Mouse (Mus musculus): ENCODE measurements around the gene Ifnlr1. TPM values are rescaled to one million over a fixed set of nuclear protein-coding genes. Genes with fewer than 3 reads are reported as not detected.
A peak's percentile ranks its signal among the peaks of the same experiment; 100 is the strongest.
"Not testable (repeated sequence)": the region's sequence is repeated elsewhere in the genome, so short reads cannot be mapped to it uniquely, and the experiment has no call there.

Gene Ifnlr1
- polyA plus RNA-seq, 1 experiment from 2014 or later: 0.22 TPM

DNA sequence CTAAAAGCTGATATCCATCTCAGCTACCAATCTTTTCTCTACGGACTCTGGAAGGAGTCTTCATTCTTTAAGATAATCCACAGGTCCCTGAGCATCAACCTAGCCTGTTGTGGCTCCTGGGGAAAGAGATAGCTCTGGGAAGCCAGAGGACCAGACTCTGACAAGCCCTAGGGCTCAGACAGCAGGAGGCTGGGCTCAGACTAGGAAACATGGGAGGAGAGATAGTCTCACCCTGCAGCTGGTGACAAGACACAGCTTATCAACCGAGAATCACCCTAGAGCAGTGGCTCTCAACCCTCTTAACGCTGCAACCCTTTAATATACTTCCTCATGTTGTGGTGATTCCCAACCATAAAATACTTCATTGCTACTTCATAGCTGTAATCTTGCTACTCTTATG, 24.3 kb downstream of the Ifnlr1 start:
- no peaks in the 10 kb centered on the region for H3K27me3 ChIP-seq (ENCODE audit: insufficient read depth, low read length)
- no peak overlapping the region for H3K4me2 ChIP-seq (ENCODE audit: low read depth, low read length)
- no peak overlapping the region for H3K4me3 ChIP-seq (ENCODE audit: low read depth, low read length)
- no peaks in the 10 kb centered on the region for H3K9me3 ChIP-seq (ENCODE audit: low read length)
- TF ChIP-seq EP300 (IDR thresholded peaks at IDR 0.05; ENCODE audit: low read depth) (no peak), CTCF (IDR thresholded peaks at IDR 0.05; ENCODE audit: low read depth) (no peak)
- no peak for DNase-seq
- H3K9ac ChIP-seq (replicated peaks): no peak overlapping the region
- H3K27ac ChIP-seq (ENCODE audit: low read depth): no peak overlapping the region
- no peak for ATAC-seq
- WGBS (ENCODE audit: insufficient replicate concordance): 43% methylated on average over 3 of the region's 3 CpGs
- H3K4me1 ChIP-seq (ENCODE audit: insufficient read depth): peaks cover 4% of the 10 kb centered on the region
- no peaks in the 10 kb centered on the region for H3K36me3 ChIP-seq (replicated peaks; ENCODE audit: insufficient read depth, low read length)

DNA sequence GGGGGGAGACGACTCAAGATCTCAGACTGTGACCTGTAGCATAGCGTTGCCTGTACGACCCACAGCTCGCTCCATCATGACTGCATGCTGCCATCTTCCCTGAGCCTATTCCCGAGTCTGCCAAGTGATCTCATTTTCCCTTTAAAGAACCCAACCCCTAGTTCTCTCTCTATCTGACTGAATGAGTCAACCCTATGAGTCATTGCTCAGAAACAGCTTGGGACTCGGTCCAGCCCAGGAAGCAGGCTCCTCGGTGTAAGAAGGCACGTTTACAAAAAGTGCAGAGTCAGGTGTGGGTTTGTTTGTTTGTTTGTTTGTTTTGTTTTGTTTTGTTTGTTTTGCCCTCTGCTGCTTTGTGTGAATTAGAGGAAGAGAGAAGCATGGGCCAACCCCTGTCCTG, 28.7 kb downstream of the Ifnlr1 start:
- Histone ChIP-seq H3K27ac (ENCODE audit: low read depth) (no peak overlapping the region), H3K4me1 (ENCODE audit: insufficient read depth) (no peaks in the 10 kb centered on the region), H3K27me3 (ENCODE audit: insufficient read depth, low read length) (no peaks in the 10 kb centered on the region), H3K4me2 (ENCODE audit: low read depth, low read length) (no peak overlapping the region), H3K9ac (replicated peaks) (no peak overlapping the region), H3K4me3 (ENCODE audit: low read depth, low read length) (no peak overlapping the region), H3K36me3 (replicated peaks; ENCODE audit: insufficient read depth, low read length) (no peaks in the 10 kb centered on the region), H3K9me3 (ENCODE audit: low read length) (no peaks in the 10 kb centered on the region)
- no peak for ATAC-seq
- 71% methylated on average over 8 of the region's 8 CpGs for WGBS (ENCODE audit: insufficient replicate concordance)
- no peak for DNase-seq
- TF ChIP-seq EP300 (IDR thresholded peaks at IDR 0.05; ENCODE audit: low read depth): no peak
- TF ChIP-seq CTCF (IDR thresholded peaks at IDR 0.05; ENCODE audit: low read depth): no peak

DNA sequence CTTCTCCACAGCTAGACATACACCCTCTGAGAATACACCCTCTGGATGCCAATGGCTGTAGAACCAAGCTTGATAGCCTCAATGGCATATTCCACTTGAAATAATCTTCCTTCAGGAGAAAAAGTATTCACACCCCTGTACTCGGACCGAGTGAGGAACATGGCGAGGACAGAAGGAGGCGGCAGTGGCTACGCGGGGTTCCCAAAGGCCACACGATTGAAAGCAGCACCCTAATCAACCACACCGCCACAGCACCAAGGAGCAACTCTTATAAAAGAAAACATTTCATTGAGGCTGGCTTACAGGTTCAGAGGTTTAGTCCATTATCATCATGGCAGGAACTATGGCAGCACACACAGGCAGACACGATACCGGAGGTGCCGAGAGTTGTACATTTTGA, 30.4 kb downstream of the Ifnlr1 start:
- not testable (repeated sequence) for H3K9ac ChIP-seq (replicated peaks); H3K4me2 ChIP-seq (ENCODE audit: low read depth, low read length); DNase-seq; H3K4me3 ChIP-seq (ENCODE audit: low read depth, low read length); H3K27me3 ChIP-seq (ENCODE audit: insufficient read depth, low read length); ATAC-seq; H3K4me1 ChIP-seq (ENCODE audit: insufficient read depth); H3K27ac ChIP-seq (ENCODE audit: low read depth); H3K36me3 ChIP-seq (replicated peaks; ENCODE audit: insufficient read depth, low read length); H3K9me3 ChIP-seq (ENCODE audit: low read length)
- WGBS (ENCODE audit: insufficient replicate concordance): 93% methylated on average over 11 of the region's 11 CpGs

GRCm38 (mm10) chr4:135722540-135723290, 36.6 kb downstream of the Ifnlr1 start:
- ATAC-seq: no peak
- WGBS (ENCODE audit: insufficient replicate concordance): 71% methylated on average over 17 of the region's 17 CpGs
- H3K36me3 ChIP-seq (replicated peaks; ENCODE audit: insufficient read depth, low read length): no peaks in the 10 kb centered on the region
- H3K4me3 ChIP-seq (ENCODE audit: low read depth, low read length): no peak overlapping the region
- no peak overlapping the region for H3K9ac ChIP-seq (replicated peaks)
- H3K4me1 ChIP-seq (ENCODE audit: insufficient read depth): 0 out of 2 replicates have a peak, but pooled peaks cover 2% of the 10 kb centered on the region
- no peak for DNase-seq
- no peak overlapping the region for H3K27ac ChIP-seq (ENCODE audit: low read depth)
- peaks cover 3% of the 10 kb centered on the region; the same call in 1 of the 2 replicates for H3K9me3 ChIP-seq (ENCODE audit: low read length)
- H3K4me2 ChIP-seq (ENCODE audit: low read depth, low read length): no peak overlapping the region
- H3K27me3 ChIP-seq (ENCODE audit: insufficient read depth, low read length): no peaks in the 10 kb centered on the region
- TF ChIP-seq CTCF (IDR thresholded peaks at IDR 0.05; ENCODE audit: low read depth) (peak; percentile 53), EP300 (IDR thresholded peaks at IDR 0.05; ENCODE audit: low read depth) (no peak)

DNA sequence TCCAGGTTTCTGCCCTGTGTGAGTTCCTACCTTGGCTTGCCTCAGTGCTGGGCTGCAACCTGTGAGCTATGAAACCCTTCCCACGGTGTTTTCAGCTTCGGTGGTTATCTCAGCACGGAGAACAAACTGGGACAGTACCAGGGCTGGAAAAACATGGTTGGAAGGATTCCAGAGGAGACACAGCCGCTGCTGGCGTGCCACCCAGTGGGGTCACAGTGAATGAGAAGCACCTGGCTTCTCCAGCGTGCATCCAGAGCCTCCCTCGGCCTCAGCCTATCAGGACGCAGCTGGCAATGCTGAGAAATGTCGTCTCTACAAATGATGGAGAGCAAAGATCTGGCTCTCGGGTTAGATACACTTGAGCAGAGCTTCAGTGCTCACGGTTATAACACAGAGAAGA, 40.3 kb downstream of the Ifnlr1 start:
- Histone ChIP-seq H3K27ac (ENCODE audit: low read depth) (no peak overlapping the region), H3K9me3 (ENCODE audit: low read length) (peaks cover 3% of the 10 kb centered on the region; the same call in 1 of the 2 replicates), H3K27me3 (ENCODE audit: insufficient read depth, low read length) (no peaks in the 10 kb centered on the region), H3K36me3 (replicated peaks; ENCODE audit: insufficient read depth, low read length) (no peaks in the 10 kb centered on the region), H3K4me2 (ENCODE audit: low read depth, low read length) (no peak overlapping the region), H3K9ac (replicated peaks) (no peak overlapping the region), H3K4me1 (ENCODE audit: insufficient read depth) (0 out of 2 replicates have a peak, but pooled peaks cover 2% of the 10 kb centered on the region), H3K4me3 (ENCODE audit: low read depth, low read length) (no peak overlapping the region)
- TF ChIP-seq CTCF (IDR thresholded peaks at IDR 0.05; ENCODE audit: low read depth) (no peak), EP300 (IDR thresholded peaks at IDR 0.05; ENCODE audit: low read depth) (no peak)
- ATAC-seq (no peak; the same call in 1 of the 2 replicates), DNase-seq (no peak)
- 77% methylated on average over 11 of the region's 11 CpGs for WGBS (ENCODE audit: insufficient replicate concordance)

DNA sequence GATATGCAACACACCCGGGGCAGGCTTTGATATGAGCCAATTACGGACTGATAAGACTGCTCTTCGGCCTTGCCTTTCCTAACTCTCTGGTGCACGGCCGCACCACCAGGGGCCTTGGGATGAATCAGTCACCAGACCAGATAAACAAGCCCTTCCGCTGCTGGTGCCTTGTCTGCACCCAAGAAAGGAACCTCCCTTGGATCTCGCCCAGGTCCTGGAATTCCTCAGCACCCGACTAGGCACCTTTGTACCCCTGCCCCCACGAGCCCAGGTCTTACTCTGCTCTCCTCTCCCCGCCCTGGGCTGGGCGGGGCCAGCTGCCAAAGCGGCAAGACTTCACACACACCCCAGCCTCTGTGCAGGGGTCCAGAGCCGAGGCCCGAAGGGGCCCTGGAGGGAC, 41.7 kb downstream of the Ifnlr1 start, which contains the start of gene Il22ra1:
TSS of gene Il22ra1 (plus strand) at position 356 of the 400 bp plus-strand sequence.
- peak within 1 kb of the TSS; percentile 60 for H3K9ac ChIP-seq (replicated peaks)
- 0 out of 2 replicates have a peak within 1 kb of the TSS, but pooled peaks have one; percentile 2 for H3K27ac ChIP-seq (ENCODE audit: low read depth)
- peaks cover under 1% of the 10 kb centered on the region; the same call in 1 of the 2 replicates for H3K9me3 ChIP-seq (ENCODE audit: low read length)
- peak within 1 kb of the TSS; percentile 44 for H3K4me3 ChIP-seq (ENCODE audit: low read depth, low read length)
- peak; percentile 69 for ATAC-seq
- no peak for TF ChIP-seq EP300 (IDR thresholded peaks at IDR 0.05; ENCODE audit: low read depth)
- TF ChIP-seq CTCF (IDR thresholded peaks at IDR 0.05; ENCODE audit: low read depth): 0 out of 2 replicates have a peak, but pooled peaks have one; percentile 13
- H3K4me2 ChIP-seq (ENCODE audit: low read depth, low read length): peak within 1 kb of the TSS; percentile 68
- 0 out of 2 replicates have a peak, but pooled peaks cover 2% of the 10 kb centered on the region for H3K4me1 ChIP-seq (ENCODE audit: insufficient read depth)
- 23% methylated on average over 14 of the region's 14 CpGs for WGBS (ENCODE audit: insufficient replicate concordance)
- peak; percentile 60 for DNase-seq
- H3K36me3 ChIP-seq (replicated peaks; ENCODE audit: insufficient read depth, low read length): no peaks in the 10 kb centered on the region
- no peaks in the 10 kb centered on the region for H3K27me3 ChIP-seq (ENCODE audit: insufficient read depth, low read length)
